Mouse (Mus musculus) cerebellum, adult 8-10 months (tissue): ENCODE results near the gene Wrap53.

Experiments used
- DNase-seq: peaks from one replicate; pipeline ENCODE4 v3.0.0; 2022

Wrap53 gene

GRCm38 (mm10) chr11:69600098-69600497 is 20.0 kb upstream of the Wrap53 start:
- peak; percentile 61 for DNase-seq

GRCm38 (mm10) chr11:69599436-69599835 is 19.4 kb upstream of the Wrap53 start:
- DNase-seq = no peak

- no peak for DNase-seq
These were observed 14.8 kb upstream of the Wrap53 start for GRCm38 (mm10) chr11:69594853-69595252.

- no peak for DNase-seq
These were observed 12.7 kb upstream of the Wrap53 start for GRCm38 (mm10) chr11:69592799-69593198.

- peak; percentile 40 for DNase-seq
These were observed 12.0 kb upstream of the Wrap53 start for GRCm38 (mm10) chr11:69591899-69592637.

- DNase-seq = no peak
These were observed 11.4 kb upstream of the Wrap53 start for GRCm38 (mm10) chr11:69591424-69591823.

- no peak for DNase-seq
These were observed 10.6 kb upstream of the Wrap53 start for GRCm38 (mm10) chr11:69590622-69591021.

GRCm38 (mm10) chr11:69589207-69589834 is 9.3 kb upstream of the Wrap53 start:
- DNase-seq = no peak

- no peak for DNase-seq
These were observed 5.8 kb upstream of the Wrap53 start for GRCm38 (mm10) chr11:69585718-69586325.

GRCm38 (mm10) chr11:69584937-69585336 is 4.9 kb upstream of the Wrap53 start:
- DNase-seq = no peak

- DNase-seq = no peak
These were observed 4.0 kb upstream of the Wrap53 start for GRCm38 (mm10) chr11:69584008-69584407.

- DNase-seq = no peak
These were observed 2.3 kb upstream of the Wrap53 start for GRCm38 (mm10) chr11:69582230-69582805.

GRCm38 (mm10) chr11:69581814-69582213 is 1.8 kb upstream of the Wrap53 start:
- no peak for DNase-seq

GRCm38 (mm10) chr11:69581147-69581688 is 1.2 kb upstream of the Wrap53 start:
- DNase-seq = peak; percentile 91

- peak; percentile 35 for DNase-seq
These were observed 604 bp upstream of the Wrap53 start for GRCm38 (mm10) chr11:69580572-69581146.

- peak; percentile 98 for DNase-seq
These were observed 682 bp downstream of the Wrap53 start for GRCm38 (mm10) chr11:69579128-69580017.

- DNase-seq = no peak
These were observed 1.8 kb downstream of the Wrap53 start for GRCm38 (mm10) chr11:69578301-69578700.

GRCm38 (mm10) chr11:69576307-69576706 is 3.7 kb downstream of the Wrap53 start:
- no peak for DNase-seq

GRCm38 (mm10) chr11:69575220-69575619 is 4.8 kb downstream of the Wrap53 start:
- DNase-seq = no peak

GRCm38 (mm10) chr11:69565131-69565530 is 14.9 kb downstream of the Wrap53 start:
- no peak for DNase-seq

- no peak for DNase-seq
These were observed 15.7 kb downstream of the Wrap53 start for GRCm38 (mm10) chr11:69564391-69564790.

GRCm38 (mm10) chr11:69563373-69563772 is 16.7 kb downstream of the Wrap53 start:
- no peak for DNase-seq
